Mouse (Mus musculus) right cerebral cortex, postnatal 10 days (tissue): ENCODE results near the gene Lrp2bp.
A peak's percentile ranks its signal among the peaks of the same experiment; 100 is the strongest.

ENCODE experiments used
- DNase-seq, 2 experiments: peaks; one replicate each; pipeline ENCODE4 v3.0.0; 2021; ENCODE audit warnings: low spot score in 2 of 2

Lrp2bp gene

DNA sequence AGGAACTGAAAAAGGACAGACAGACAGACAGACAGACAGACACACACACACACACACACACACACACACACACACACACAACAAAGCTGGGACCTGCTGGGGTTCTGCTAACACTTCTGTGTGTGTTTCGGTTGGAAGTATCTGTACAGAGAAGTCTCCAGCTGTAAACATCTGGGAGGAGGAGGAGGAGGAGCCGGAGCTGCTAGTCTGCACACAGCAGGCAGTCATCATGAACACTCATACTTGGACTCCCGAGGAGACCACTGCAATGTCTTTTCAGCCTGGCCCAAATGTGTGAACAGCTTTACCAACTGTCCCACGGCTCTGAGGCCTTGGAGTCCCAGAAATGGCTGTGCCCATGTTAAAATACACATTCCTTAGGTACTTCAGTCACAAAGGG is 25.3 kb downstream of the Lrp2bp start:
- no peak for DNase-seq

DNA sequence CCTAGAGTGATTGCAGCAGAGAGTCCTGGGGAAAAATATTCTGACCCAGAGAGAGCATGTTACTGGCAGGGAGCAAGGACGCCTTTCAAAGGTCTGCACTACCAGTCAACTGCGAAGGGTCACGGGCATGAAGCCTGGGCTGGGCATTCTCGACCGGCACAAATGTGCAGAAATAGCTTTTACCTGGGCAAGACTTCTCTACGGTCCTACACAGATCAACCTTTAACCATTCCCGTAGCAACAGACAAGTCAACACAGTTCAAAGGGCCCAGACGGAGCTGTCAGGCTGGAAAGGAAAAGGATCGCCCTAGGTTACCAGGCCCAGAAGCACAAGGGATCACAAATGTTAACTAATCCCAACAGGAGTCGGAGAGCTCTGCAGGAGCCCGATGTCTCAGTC is 37.1 kb downstream of the Lrp2bp start:
- DNase-seq = no peak

DNA sequence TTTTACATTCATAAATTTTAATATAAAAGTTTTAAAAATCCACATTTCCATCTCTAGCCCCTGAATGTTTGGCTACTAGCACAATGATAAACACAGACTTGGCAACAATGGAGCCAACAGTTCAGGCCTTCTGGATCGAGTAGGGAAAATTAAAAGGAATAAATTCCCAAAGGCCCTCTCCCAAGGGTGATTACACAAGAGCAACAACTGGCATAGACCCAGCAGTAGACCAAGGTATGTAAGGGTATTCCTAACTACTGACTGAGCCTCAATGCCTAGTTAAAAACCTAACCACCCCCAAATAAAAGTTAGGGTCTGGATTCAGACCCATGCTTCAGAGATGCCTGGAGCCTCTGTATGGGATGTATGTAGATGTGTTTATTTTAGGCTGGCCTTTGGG is 40.6 kb downstream of the Lrp2bp start:
- no peak for DNase-seq

DNA sequence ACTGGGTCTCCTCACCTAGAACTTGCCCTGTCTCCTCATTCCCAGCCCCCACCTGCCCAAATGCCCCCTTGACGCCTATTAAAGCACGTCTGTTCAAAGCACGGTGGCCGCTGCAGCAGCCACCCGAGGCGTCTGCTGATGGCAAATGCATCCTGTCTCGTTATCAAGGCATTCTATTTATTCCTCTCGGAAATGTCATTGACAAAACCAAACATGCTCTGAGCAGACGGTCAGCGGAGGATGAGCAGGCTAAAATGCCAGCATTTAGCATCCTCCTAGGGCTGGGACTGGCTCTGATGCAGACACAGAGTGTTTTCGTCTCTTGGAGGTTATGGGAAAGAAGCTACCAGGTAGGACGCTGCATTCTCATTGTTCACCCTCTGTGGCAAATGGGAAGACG is 41.2 kb downstream of the Lrp2bp start:
- peak; percentile 34 to 35 for DNase-seq

DNA sequence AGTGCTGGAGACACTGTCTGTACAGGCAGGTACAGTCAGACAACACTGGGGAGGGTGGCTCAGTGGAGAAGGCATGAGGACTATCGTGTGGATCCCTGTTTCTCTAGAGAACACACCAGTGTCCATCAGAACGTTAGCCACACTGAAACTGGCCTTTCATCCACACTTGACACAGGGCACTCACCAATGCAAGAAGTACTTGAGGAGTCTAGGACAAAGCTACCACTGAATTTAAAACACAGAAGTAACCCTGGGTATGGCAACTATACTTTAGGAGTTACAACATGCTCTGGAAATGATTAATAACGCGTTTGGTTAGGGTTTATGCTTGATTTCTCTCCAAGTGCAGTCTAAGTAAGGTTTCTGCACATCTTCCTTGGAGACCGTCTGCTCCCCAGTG is 73.7 kb downstream of the Lrp2bp start:
- no peak for DNase-seq

DNA sequence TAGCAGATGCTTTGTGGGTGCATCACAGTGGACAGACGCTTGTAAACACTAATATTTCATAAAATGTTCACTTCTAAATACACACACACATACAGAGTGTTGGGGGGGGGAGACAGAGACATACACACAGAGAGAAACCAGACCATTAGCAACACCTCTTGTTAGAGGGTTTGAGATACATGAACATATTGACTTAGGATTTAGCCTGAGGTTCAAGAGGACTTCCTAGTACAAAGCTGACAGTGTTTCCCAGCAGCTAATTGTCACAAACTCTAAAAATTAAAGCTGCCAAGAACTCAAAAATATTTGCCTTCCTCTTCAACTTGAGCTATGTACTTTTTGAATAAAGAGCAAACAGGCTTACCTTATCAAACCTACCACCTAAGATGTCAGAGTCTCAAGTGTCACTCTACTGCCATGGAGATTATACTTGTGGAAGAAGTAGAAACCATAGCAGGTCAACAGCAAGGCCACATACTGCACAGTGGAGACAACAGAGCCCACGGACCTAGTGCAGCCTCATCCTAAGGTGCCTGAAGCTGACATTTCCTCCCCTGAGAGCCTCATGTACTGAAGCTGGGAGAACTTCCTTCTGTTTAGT is 74.5 kb downstream of the Lrp2bp start:
- DNase-seq = no peak

DNA sequence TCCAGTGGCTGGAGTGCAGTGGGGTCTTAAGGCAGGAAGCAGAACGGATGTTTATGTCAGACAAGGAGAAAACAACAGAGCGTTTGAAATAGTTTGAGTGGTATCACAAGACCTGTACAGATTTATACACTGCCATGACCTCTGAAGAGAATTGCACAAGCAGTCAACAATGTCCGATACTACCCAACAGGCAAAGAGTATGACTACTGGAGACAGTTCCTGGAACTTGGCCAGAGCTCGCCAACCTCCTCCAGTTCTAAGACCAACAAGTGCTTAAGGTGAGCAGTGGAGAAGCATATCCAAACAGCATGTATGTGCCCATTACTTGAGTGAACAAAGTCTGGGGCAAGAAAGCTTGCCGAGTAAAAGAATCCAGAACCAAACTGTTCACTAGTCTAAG is 76.1 kb downstream of the Lrp2bp start:
- no peak for DNase-seq

DNA sequence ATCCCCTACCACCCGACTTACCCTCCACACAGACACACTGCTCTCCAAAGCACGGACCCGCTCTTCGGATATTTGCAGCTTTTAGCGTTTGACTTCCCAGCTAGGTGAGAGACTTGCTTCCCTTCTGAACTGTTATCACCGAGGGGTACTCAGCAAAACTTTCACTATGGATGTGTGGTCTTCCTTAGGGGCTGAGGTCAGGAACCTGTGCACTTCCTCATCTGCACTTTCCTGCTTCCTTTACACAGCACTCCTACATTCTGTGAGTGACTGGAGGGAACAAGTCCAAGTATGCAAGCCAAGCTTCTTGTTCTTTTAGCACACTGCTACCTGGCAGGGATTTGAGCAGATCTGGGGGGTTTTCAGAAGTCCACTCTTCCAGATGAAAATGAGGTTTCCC is 79.8 kb downstream of the Lrp2bp start:
- DNase-seq = no peak
